Mouse (Mus musculus): ENCODE results near the gene Slc22a3. TPM values are rescaled to one million over a fixed set of nuclear protein-coding genes. Genes with fewer than 3 reads are reported as not detected.

Gene Slc22a3
- polyA plus RNA-seq, 1 experiment from 2014 or later, result 0.23 TPM

GRCm38 (mm10) chr17:12453691-12454090 lies 53.8 kb downstream of the Slc22a3 start:
- Histone ChIP-seq H3K27ac (ENCODE audit: low read depth, low read length) (no peak overlapping the region), H3K4me1 (ENCODE audit: control insufficient read depth, insufficient read depth, low read length) (no peaks in the 10 kb centered on the region), H3K4me2 (no peak overlapping the region), H3K36me3 (ENCODE audit: control insufficient read depth, insufficient read depth, low read length) (no peaks in the 10 kb centered on the region), H3K9ac (ENCODE audit: low read length) (no peak overlapping the region), H3K4me3 (ENCODE audit: low read depth, low read length) (no peak overlapping the region), H3K9me3 (ENCODE audit: control insufficient read depth, low read length) (no peaks in the 10 kb centered on the region), H3K27me3 (ENCODE audit: control insufficient read depth, insufficient read depth, low read length) (no peaks in the 10 kb centered on the region)
- DNase-seq (ENCODE audit: low spot score, missing footprints), result no peak
- ATAC-seq (ENCODE audit: low FRiP score), result no peak
- WGBS, result 89% methylated on average over 6 of the region's 6 CpGs

- Histone ChIP-seq H3K9me3 (ENCODE audit: control insufficient read depth, low read length) (no peaks in the 10 kb centered on the region), H3K4me3 (ENCODE audit: low read depth, low read length) (no peak overlapping the region), H3K27ac (ENCODE audit: low read depth, low read length) (no peak overlapping the region), H3K4me2 (no peak overlapping the region), H3K36me3 (ENCODE audit: control insufficient read depth, insufficient read depth, low read length) (no peaks in the 10 kb centered on the region), H3K9ac (ENCODE audit: low read length) (no peak overlapping the region), H3K4me1 (ENCODE audit: control insufficient read depth, insufficient read depth, low read length) (no peaks in the 10 kb centered on the region), H3K27me3 (ENCODE audit: control insufficient read depth, insufficient read depth, low read length) (no peaks in the 10 kb centered on the region)
- 87% methylated on average over 11 of the region's 11 CpGs for WGBS
- ATAC-seq (ENCODE audit: low FRiP score), result no peak
- no peak for DNase-seq (ENCODE audit: low spot score, missing footprints)
These were observed 54.5 kb downstream of the Slc22a3 start for GRCm38 (mm10) chr17:12452862-12453531.

GRCm38 (mm10) chr17:12451234-12451633 lies 56.3 kb downstream of the Slc22a3 start:
- no peak for ATAC-seq (ENCODE audit: low FRiP score)

GRCm38 (mm10) chr17:12444561-12444960 lies 62.9 kb downstream of the Slc22a3 start:
- Histone ChIP-seq H3K4me2 (no peak overlapping the region), H3K9me3 (ENCODE audit: control insufficient read depth, low read length) (no peaks in the 10 kb centered on the region), H3K27ac (ENCODE audit: low read depth, low read length) (no peak overlapping the region), H3K36me3 (ENCODE audit: control insufficient read depth, insufficient read depth, low read length) (no peaks in the 10 kb centered on the region), H3K9ac (ENCODE audit: low read length) (no peak overlapping the region), H3K4me3 (ENCODE audit: low read depth, low read length) (no peak overlapping the region), H3K4me1 (ENCODE audit: control insufficient read depth, insufficient read depth, low read length) (no peaks in the 10 kb centered on the region), H3K27me3 (ENCODE audit: control insufficient read depth, insufficient read depth, low read length) (no peaks in the 10 kb centered on the region)
- ATAC-seq (ENCODE audit: low FRiP score) (no peak), DNase-seq (ENCODE audit: low spot score, missing footprints) (no peak)
- WGBS, result 90% methylated on average over 2 of the region's 2 CpGs

More at GRCm38 (mm10) chr17:12451234-12451633, 56.3 kb downstream of the Slc22a3 start:
- Histone ChIP-seq H3K27me3 (ENCODE audit: control insufficient read depth, insufficient read depth, low read length) (no peaks in the 10 kb centered on the region), H3K9me3 (ENCODE audit: control insufficient read depth, low read length) (no peaks in the 10 kb centered on the region), H3K4me2 (no peak overlapping the region), H3K27ac (ENCODE audit: low read depth, low read length) (no peak overlapping the region), H3K4me3 (ENCODE audit: low read depth, low read length) (no peak overlapping the region), H3K36me3 (ENCODE audit: control insufficient read depth, insufficient read depth, low read length) (no peaks in the 10 kb centered on the region), H3K4me1 (ENCODE audit: control insufficient read depth, insufficient read depth, low read length) (no peaks in the 10 kb centered on the region), H3K9ac (ENCODE audit: low read length) (no peak overlapping the region)
- WGBS, result 56% methylated on average over 4 of the region's 4 CpGs
- no peak for DNase-seq (ENCODE audit: low spot score, missing footprints)

DNA sequence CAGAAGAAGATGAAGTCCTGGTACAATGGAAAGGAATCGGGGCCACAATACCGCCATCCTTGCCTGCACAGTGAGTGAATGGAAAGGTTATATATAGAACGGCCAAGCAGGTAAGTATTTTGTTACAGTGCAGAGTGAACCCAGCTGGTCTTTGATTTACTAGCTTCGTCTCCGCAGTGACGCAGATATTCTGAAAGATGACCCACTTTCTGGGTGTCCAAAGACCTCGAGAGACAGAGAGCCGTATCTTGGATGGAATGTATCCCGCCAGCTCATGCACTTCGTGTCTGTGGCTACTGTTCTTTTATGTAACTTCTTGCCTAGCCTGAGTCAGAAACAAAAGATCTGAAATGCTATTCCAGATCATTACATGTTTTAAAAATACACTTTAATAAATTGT lies 69.7 kb downstream of the Slc22a3 start:
- no peak overlapping the region for H3K4me2 ChIP-seq
- H3K27ac ChIP-seq (ENCODE audit: low read depth, low read length), result no peak overlapping the region
- H3K27me3 ChIP-seq (ENCODE audit: control insufficient read depth, insufficient read depth, low read length), result no peaks in the 10 kb centered on the region
- no peak overlapping the region for H3K9ac ChIP-seq (ENCODE audit: low read length)
- ATAC-seq (ENCODE audit: low FRiP score) (no peak), DNase-seq (ENCODE audit: low spot score, missing footprints) (no peak)
- no peak overlapping the region for H3K4me3 ChIP-seq (ENCODE audit: low read depth, low read length)
- H3K9me3 ChIP-seq (ENCODE audit: control insufficient read depth, low read length), result no peaks in the 10 kb centered on the region
- H3K36me3 ChIP-seq (ENCODE audit: control insufficient read depth, insufficient read depth, low read length), result no peaks in the 10 kb centered on the region
- WGBS, result 90% methylated on average over 10 of the region's 10 CpGs
- no peaks in the 10 kb centered on the region for H3K4me1 ChIP-seq (ENCODE audit: control insufficient read depth, insufficient read depth, low read length)

- Histone ChIP-seq H3K4me3 (ENCODE audit: low read depth, low read length) (no peak overlapping the region), H3K27ac (ENCODE audit: low read depth, low read length) (no peak overlapping the region), H3K9ac (ENCODE audit: low read length) (no peak overlapping the region), H3K4me2 (no peak overlapping the region), H3K4me1 (ENCODE audit: control insufficient read depth, insufficient read depth, low read length) (peaks cover 3% of the 10 kb centered on the region; the same call in 1 of the 2 replicates), H3K27me3 (ENCODE audit: control insufficient read depth, insufficient read depth, low read length) (no peaks in the 10 kb centered on the region), H3K36me3 (ENCODE audit: control insufficient read depth, insufficient read depth, low read length) (no peaks in the 10 kb centered on the region), H3K9me3 (ENCODE audit: control insufficient read depth, low read length) (no peaks in the 10 kb centered on the region)
- no peak for DNase-seq (ENCODE audit: low spot score, missing footprints)
- no peak for ATAC-seq (ENCODE audit: low FRiP score)
- 75% methylated on average over 5 of the region's 5 CpGs for WGBS
These were observed 75.8 kb downstream of the Slc22a3 start for GRCm38 (mm10) chr17:12431707-12432106.

DNA sequence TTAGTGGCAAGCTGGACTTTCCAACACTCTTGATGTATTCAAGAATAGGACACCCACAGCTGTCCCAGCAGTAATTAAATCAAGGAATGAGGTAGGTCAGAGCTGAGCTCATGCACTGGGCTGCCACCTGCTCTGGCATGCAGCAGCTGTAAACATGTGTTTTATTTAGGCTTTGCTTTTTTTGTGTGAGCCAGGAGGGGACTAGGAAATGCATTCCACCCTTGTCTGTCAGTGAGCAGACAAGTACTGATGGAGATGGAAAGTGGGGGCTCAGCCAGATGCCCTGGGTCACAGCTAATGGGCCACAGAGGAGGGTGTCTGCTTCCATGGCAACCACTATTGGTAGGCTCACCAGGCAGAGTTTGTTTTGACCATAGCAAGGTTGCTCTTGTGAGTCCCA lies 79.1 kb downstream of the Slc22a3 start:
- peak; percentile 69; the same call in 1 of the 2 replicates for ATAC-seq (ENCODE audit: low FRiP score)
- no peaks in the 10 kb centered on the region for H3K36me3 ChIP-seq (ENCODE audit: control insufficient read depth, insufficient read depth, low read length)

GRCm38 (mm10) chr17:12427156-12427555 lies 80.3 kb downstream of the Slc22a3 start:
- Histone ChIP-seq H3K27ac (ENCODE audit: low read depth, low read length) (no peak overlapping the region), H3K27me3 (ENCODE audit: control insufficient read depth, insufficient read depth, low read length) (no peaks in the 10 kb centered on the region)
- no peak for DNase-seq (ENCODE audit: low spot score, missing footprints)

More for the DNA sequence above, 79.1 kb downstream of the Slc22a3 start:
- Histone ChIP-seq H3K4me1 (ENCODE audit: control insufficient read depth, insufficient read depth, low read length) (peaks cover 3% of the 10 kb centered on the region; the same call in 1 of the 2 replicates), H3K27ac (ENCODE audit: low read depth, low read length) (no peak overlapping the region), H3K4me3 (ENCODE audit: low read depth, low read length) (no peak overlapping the region), H3K27me3 (ENCODE audit: control insufficient read depth, insufficient read depth, low read length) (no peaks in the 10 kb centered on the region), H3K9me3 (ENCODE audit: control insufficient read depth, low read length) (no peaks in the 10 kb centered on the region), H3K4me2 (no peak overlapping the region), H3K9ac (ENCODE audit: low read length) (no peak overlapping the region)
- DNase-seq (ENCODE audit: low spot score, missing footprints), result no peak

GRCm38 (mm10) chr17:12422143-12422542 lies 85.4 kb downstream of the Slc22a3 start:
- H3K27ac ChIP-seq (ENCODE audit: low read depth, low read length), result no peak overlapping the region
- no peak overlapping the region for H3K4me3 ChIP-seq (ENCODE audit: low read depth, low read length)
- no peak overlapping the region for H3K4me2 ChIP-seq
- ATAC-seq (ENCODE audit: low FRiP score) (no peak), DNase-seq (ENCODE audit: low spot score, missing footprints) (no peak)
- no peaks in the 10 kb centered on the region for H3K27me3 ChIP-seq (ENCODE audit: control insufficient read depth, insufficient read depth, low read length)
- no peaks in the 10 kb centered on the region for H3K4me1 ChIP-seq (ENCODE audit: control insufficient read depth, insufficient read depth, low read length)
- H3K36me3 ChIP-seq (ENCODE audit: control insufficient read depth, insufficient read depth, low read length), result no peaks in the 10 kb centered on the region
- no peak overlapping the region for H3K9ac ChIP-seq (ENCODE audit: low read length)
- no peaks in the 10 kb centered on the region for H3K9me3 ChIP-seq (ENCODE audit: control insufficient read depth, low read length)
- WGBS, result 79% methylated on average over 1 of the region's 1 CpGs

More at GRCm38 (mm10) chr17:12427156-12427555, 80.3 kb downstream of the Slc22a3 start:
- Histone ChIP-seq H3K9ac (ENCODE audit: low read length) (no peak overlapping the region), H3K9me3 (ENCODE audit: control insufficient read depth, low read length) (no peaks in the 10 kb centered on the region), H3K4me3 (ENCODE audit: low read depth, low read length) (no peak overlapping the region), H3K4me2 (no peak overlapping the region), H3K4me1 (ENCODE audit: control insufficient read depth, insufficient read depth, low read length) (peaks cover 3% of the 10 kb centered on the region; the same call in 1 of the 2 replicates), H3K36me3 (ENCODE audit: control insufficient read depth, insufficient read depth, low read length) (no peaks in the 10 kb centered on the region)
- 50% methylated on average over 3 of the region's 3 CpGs for WGBS
- no peak for ATAC-seq (ENCODE audit: low FRiP score)
